Mouse (Mus musculus): ENCODE results near the gene Speer4c. TPM values are rescaled to one million over a fixed set of nuclear protein-coding genes. Genes with fewer than 3 reads are reported as not detected.
A peak's percentile ranks its signal among the peaks of the same experiment; 100 is the strongest.
"Not testable (repeated sequence)": the region's sequence is repeated elsewhere in the genome, so short reads cannot be mapped to it uniquely, and the experiment has no call there.

Speer4c gene
- not detected for total RNA-seq (2021)
- long read RNA-seq, experiment 1, result 0 reads
- long read RNA-seq, experiment 2, result 0 reads

DNA sequence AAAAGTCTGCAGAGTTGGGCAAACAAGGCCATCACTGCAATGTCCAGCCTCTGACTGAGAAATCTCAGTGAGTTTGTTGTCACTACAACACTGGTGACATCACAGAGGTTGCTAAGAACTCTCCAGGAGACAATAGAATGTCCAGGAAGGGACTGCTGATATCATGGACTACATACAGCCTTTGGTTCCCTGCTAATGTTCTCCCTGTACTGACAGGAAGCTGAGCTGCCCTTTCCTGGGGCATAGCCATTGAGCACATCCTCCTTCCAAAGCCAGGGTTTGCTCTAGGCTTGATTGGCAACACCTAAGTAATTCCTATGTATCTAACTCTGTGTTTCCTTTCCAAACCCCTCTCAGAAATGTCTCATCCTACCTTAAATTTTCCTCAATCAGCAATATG lies at the start of gene Speer4c:
Speer4c (minus strand) TSS at position 101 of the 400 bp plus-strand sequence.
- DNase-seq (ENCODE audit: low spot score in 2 of 2); intact Hi-C loops (cut with DNase I): not testable (repeated sequence)

DNA sequence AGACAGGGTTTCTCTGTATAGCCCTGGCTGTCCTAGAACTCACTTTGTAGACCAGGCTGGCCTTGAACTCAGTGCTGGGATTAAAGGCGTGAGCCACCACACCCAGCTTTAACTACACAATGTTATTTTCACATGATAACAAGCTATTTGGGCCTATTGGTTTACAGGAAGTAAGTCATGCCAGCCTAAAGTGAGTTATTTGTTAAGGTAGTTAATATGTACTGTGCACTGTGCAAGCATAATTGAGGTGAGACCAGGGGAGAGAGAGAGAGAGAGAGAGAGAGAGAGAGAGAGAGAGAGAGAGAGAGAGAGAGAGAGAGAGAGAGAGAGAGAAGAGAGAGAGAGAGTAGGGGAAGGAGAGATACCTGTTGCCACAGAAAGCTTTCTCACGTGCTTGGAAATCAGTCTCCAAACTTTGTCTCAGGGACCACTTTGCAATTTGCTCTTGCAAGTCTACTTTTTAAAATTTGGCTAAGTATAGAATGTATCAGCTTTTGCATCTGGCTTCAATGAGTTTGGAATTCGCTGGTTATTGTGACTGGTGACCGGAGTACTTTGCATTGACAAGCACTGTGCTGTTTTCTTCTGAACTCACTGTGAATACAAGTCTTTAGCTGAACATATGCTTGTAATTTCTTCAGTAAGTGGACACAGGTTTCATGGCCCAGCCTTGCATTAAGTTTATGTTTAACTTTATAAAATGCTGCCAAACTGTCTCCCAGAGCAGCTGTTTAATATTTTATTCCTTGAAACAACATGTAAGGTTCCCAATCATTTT lies 33.6 kb upstream of the Speer4c start:
- intact Hi-C loops (cut with DNase I), result no loop called here
- no peak for DNase-seq (ENCODE audit: low spot score in 2 of 2)

GRCm38 (mm10) chr5:15734097-15734867 lies 20.2 kb upstream of the Speer4c start:
- DNase-seq (ENCODE audit: low spot score in 2 of 2), result no peak
- intact Hi-C loops (cut with DNase I), result no loop called here

DNA sequence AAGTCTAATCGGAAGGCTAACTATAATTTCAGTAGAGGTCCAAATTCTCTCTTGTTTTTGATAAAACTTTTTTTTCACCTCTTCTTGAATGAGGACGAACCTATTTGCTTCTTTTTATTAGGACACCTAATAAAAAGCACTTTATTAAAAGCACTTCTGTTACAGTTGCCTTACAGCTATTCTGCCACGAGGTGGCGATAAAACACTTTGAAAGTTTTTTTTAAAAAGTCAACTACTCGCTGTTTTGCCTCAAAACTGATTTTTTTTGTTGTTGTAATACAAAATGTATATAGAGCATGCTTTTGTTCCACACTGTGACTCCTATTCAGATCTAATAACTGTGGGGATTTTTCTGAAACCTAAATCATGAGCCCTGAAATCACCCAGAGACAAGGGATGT lies 11.2 kb downstream of the Speer4c start:
- intact Hi-C loops (cut with DNase I), result not testable (repeated sequence)
- DNase-seq (ENCODE audit: low spot score in 2 of 2), result peak; percentile 22 to 57

DNA sequence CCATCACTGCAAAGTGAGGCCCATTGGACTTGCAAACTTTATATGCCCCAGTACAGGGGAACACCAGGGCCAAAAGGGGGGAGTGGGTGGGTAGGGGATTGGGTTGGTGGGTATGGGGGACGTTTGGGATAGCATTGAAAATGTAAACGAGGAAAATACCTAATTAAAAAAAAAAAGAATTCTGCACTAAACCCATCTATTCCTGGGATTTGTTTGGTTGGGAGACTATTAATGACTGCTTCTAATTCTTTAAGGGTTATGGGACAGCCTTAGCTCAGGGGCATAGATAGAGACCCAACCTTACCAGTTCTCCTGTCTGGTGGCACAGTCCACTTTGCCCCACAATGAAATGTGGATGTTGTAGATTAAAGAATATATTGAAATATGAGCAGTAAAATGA lies 16.4 kb downstream of the Speer4c start:
- DNase-seq (ENCODE audit: low spot score in 2 of 2); intact Hi-C loops (cut with DNase I): not testable (repeated sequence)

DNA sequence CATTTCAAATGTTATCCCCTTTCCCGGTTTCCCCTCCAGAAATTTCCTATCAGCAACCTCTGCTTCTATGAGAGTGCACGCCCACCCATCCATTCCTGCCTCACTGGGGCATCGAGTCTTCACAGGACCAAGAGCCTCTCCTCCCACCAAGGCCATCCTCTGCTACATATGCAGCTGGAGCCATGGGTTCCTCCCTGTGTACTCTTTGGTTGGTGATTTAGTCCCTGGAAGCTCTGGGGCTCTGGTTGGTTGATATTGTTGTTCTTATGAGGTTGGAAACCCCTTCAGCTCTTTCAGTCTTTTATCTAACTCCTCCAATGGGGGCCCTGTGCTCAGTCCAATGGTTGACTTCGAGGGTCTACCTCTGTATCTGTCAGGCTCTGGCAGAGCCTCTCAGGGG lies 22.2 kb downstream of the Speer4c start:
- DNase-seq (ENCODE audit: low spot score in 2 of 2); intact Hi-C loops (cut with DNase I): not testable (repeated sequence)

DNA sequence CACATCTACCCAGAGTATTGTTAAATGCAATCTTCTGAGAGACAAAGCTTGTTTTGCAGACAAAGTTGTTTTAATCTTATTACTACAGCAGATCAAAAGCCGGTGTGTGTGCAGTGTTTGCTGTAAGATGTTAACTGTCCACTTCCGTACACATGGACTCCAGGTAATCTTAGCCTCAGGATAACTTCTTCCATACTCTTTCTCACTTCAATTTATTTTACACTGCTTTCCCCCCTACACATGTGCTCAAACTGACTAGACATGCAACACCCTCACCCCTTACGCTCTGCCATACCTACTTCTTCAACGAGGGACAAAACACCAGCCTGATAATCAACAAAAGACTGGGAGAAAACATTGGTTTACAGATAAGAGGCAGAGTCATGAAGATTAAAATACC lies 23.2 kb downstream of the Speer4c start:
- DNase-seq (ENCODE audit: low spot score in 2 of 2); intact Hi-C loops (cut with DNase I): not testable (repeated sequence)

DNA sequence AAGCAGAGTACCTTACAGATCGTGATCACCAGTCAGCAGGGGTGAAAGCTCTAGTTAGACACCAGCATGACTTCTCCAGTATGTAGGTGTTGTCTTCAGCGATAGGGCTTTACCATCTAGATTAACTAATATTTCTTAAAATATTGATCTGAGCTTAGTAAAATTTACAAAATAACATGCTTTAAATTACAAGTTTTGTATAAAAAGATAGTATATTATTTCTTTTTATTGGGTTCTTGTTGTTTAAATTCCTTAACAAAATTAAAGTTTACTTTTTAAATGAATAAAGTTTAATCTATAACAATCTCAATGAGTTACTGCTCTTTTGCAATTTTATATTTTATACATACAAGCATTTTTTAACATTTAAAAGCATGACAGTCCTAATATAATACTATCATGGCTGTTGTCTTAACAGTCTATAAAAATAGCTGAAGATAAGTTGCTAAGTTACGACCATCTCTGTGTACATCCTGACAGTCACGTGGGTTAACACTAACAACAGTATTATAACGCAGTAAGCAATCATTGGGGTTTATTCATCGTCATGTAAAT lies 24.3 kb downstream of the Speer4c start:
- DNase-seq (ENCODE audit: low spot score in 2 of 2); intact Hi-C loops (cut with DNase I): not testable (repeated sequence)

DNA sequence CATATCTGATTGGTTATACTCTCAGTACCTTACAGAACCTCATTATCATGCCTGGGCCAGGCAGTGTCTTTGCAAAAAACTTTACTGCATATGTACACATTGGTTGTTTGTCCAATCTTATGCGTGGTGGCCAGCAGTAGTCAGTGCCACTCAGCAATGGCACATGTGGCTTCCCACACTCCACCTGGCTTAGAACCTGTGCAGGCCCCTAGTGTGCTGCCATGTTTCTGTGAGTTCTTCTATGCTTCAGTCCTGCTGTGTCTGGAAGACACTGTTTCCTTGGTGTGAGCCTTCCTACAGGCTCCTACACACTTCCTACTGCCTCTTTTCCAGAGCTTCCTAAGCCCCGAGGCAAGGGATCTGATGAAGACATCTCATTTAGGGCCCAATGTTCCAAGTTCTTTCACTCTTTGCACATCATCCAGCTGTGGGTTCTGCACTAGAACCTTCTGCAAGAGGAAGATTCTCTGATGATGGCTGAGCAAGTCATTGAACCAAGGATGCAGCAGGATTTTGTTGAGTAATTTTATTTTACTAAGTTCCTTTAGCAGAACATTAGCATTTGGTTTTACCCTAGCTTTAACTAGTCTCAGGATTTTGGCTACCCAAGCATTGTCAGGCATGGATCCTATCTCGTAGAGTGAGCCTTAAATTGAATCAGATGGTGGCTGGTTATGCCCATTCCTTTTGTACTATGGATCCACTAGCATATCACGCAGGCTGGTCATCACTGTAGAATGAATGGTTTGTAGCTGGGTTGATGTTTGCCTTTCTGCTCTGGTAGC lies 25.0 kb downstream of the Speer4c start:
- intact Hi-C loops (cut with DNase I); DNase-seq (ENCODE audit: low spot score in 2 of 2): not testable (repeated sequence)

DNA sequence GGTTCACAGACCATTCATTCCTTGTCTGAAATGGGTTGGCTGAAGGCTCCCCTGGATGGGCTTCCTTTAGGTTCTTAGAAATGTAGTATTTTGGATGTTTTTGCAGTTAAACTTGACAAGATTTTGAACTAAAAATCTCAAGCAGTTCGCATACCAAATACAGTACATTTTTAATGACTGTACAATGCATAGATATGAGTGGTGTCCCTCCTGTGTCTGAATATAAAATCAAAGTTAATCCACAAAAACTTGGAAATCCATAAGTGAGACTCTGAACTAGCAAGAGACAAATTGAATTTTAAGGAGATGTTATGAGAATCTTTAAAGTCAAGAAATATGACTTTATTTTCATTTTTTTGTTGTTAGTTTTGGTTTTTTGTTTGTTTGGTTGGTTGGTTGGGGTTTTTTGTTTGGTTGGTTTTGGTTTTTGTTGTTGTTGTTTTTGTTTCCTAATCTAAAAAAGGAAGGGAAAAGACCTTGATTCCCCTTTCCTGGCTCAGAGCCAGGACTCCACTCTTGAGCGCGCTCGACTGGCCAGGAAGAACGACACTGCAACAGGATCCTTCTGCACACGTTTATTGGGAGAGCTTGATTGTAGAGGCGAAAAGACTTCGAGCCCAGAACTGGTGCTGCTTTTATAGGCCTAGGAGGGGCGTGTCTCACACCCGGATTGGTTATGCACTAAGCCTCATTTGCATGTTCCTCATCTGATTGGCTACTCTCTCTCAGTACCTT lies 32.6 kb downstream of the Speer4c start:
- intact Hi-C loops (cut with DNase I); DNase-seq (ENCODE audit: low spot score in 2 of 2): not testable (repeated sequence)

DNA sequence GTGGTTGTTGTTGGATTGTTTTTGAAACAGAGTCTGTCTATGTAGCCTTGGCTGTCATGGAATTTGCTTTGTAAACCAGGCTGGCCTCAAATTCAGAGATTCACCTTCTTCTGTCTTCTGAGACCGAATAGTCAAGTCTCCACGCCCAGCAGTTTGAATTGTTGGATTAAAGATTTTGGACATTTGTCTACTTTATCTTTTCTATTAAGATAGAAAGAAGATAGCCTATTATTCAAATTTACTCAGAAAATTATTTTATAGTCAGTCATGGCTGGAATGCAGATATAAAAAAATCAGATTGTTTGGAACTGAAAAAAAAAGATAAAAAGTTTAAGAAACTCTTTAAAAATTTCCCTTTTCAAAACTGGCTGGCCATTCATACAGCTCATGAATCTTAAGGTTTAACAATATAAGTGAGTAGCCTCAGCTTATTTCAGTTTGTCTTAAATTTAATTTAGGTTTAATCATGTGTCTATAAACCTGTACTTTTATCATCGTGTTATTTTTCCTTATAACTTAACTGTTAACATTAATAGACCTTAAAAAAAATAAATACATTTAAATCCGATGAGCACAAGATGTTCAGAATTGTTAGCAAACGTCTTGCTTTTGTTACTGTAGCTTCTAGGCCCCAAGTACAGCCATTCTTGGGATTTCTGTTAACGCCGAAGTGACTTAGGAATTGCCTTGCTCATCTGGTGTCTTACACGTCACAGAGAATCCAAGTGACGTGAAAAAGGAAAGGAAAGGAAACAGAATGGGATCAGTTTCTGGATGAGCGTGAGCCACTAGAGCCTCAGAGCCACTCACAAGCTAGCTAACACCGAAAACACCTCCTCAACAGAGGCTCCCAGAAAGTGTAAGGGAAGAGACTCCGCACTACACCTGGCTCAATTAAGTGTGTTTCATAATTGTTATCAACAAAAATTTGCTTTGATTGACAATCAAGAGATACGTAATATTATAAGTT lies 33.8 kb downstream of the Speer4c start:
- intact Hi-C loops (cut with DNase I), result not testable (repeated sequence)

DNA sequence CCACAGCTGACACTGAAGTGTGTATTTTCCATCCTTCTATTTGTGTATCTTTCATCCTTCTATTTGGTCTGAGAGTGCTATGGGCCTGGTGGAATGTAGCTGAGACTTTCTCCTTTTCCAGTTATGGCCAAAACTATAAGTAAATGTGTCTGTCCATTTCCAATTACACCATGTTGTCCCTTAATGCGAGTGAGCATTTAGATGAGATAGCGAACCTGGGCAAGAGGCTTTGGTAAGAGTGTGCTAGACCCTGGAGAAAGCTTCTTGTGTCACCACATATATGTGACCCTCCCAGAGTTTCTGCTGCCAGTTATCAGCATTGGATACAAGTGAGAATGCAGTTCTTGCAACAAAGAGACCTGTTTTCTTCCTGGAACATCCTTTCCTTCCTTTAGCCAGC lies 35.2 kb downstream of the Speer4c start:
- intact Hi-C loops (cut with DNase I); DNase-seq (ENCODE audit: low spot score in 2 of 2): not testable (repeated sequence)

More for the DNA sequence above, 33.8 kb downstream of the Speer4c start:
- DNase-seq (ENCODE audit: low spot score in 2 of 2), result not testable (repeated sequence)

DNA sequence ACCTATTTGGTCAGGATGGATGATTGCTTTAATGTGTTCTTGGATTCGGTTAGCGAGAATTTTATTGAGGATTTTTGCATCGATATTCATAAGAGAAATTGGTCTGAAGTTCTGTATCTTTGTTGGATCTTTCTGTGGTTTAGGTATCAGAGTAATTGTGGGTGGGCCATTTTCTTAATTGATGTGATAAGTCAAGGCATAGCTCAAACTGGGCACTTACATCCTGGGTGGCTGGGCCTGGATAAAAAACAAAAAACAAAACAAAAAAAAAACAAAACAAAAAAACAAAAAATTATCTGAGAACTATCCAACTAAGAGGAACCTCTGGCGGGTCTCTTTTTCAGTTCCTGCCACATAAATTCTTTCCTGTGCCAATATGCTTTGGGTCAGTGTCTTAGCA lies 36.3 kb downstream of the Speer4c start:
- intact Hi-C loops (cut with DNase I); DNase-seq (ENCODE audit: low spot score in 2 of 2): not testable (repeated sequence)

DNA sequence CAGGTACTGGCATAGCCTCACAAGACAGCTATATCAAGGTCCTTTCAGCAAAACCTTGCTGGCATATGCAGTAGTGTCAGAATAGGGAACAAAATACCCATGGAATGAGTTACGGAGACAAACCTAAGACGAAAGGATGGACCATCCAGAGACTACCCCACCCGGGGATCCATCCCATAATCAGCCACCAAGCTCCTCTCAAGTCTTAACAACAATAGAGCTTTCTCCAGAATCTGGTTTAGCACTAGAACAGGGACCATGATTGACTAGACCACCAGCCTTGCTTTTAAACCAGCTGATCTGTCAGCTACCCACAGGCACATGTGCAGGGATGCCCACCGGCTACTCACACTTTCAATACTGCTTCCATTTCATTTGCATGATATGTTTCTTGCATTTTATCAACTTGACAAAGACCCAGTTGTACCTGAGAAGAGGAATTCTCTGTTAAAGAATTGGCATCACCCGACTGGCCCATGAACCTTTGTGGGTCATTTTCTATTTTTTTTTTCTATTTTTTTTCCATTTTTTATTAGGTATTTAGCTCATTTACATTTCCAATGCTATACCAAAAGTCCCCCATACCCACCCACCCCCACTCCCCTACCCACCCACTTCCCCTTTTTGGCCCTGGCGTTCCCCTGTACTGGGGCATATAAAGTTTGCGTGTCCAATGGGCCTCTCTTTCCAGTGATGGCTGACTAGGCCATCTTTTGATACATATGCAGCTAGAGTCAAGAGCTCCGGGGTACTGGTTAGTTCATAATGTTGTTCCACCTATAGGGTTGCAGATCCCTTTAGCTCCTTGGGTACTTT lies 39.4 kb downstream of the Speer4c start:
- DNase-seq (ENCODE audit: low spot score in 2 of 2); intact Hi-C loops (cut with DNase I): not testable (repeated sequence)

DNA sequence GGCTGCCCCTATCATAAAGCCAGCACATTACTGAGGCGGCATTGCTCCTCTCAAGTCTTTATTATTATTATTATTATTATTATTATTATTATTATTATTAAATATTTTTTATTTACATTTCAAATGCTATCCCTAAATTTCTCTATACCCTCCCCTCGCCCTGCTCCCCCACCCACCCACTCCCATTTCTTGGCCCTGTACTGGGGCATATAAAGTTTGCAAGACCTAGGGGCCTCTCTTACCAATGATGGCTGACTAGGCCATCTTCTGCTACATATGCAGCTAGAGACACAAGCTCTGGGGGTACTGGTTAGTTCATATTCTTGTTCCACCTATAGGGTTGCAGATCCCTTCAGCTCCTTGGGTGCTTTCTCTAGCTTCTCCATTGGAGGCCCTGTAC lies 40.1 kb downstream of the Speer4c start:
- intact Hi-C loops (cut with DNase I); DNase-seq (ENCODE audit: low spot score in 2 of 2): not testable (repeated sequence)

GRCm38 (mm10) chr5:15670789-15671188 lies 43.3 kb downstream of the Speer4c start:
- DNase-seq (ENCODE audit: low spot score in 2 of 2); intact Hi-C loops (cut with DNase I): not testable (repeated sequence)

- intact Hi-C loops (cut with DNase I); DNase-seq (ENCODE audit: low spot score in 2 of 2): not testable (repeated sequence)
These were observed 50.2 kb downstream of the Speer4c start for GRCm38 (mm10) chr5:15663847-15664246.
